ENCODE assay signal across 14 mouse cellular contexts in the genomic region with DNA sequence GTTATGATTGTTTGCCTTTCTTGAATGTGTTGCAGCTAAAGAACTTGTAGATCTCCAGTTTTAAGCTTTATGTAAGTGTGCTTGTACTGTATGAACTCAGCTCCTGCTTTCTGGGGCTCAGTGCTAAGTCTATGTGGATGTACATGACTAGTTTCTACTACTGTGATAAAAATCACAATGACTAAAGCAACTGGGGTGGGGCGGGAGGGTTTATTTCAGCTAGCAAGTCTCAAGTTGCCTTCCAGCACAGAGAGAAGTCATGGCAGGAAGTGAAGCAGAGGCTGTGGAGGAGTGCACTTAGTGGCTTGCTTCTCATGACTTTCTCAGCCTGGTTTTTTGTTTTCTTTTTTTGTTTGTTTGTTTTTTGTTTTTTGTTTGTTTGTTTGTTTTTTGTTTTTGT.
"Had no signal": no experiment of that assay in that cellular context is flagged by ENCODE, and none has a peak within 500 bp of the region (broad histone marks: within the 10 kb centered on the region; RNA-seq: fewer than 3 reads in every experiment).

No protein-coding gene starts in this region.

- H3K4me1 ChIP-seq: limb, embryonic 12.5 days; liver, embryonic 13.5 days; midbrain, embryonic 13.5 days; neural tube, embryonic 12.5 days had no signal

- H3K27me3 ChIP-seq: limb, embryonic 12.5 days; liver, embryonic 13.5 days; midbrain, embryonic 13.5 days; neural tube, embryonic 12.5 days had no signal

- H3K9me3 ChIP-seq: limb, embryonic 12.5 days; liver, embryonic 13.5 days; midbrain, embryonic 13.5 days; neural tube, embryonic 12.5 days had no signal

- DNase-seq: kidney, postnatal 36 days; layer of hippocampus, adult 9-11 months; layer of hippocampus, postnatal 36 days; liver; liver, embryonic 13.5 days; lung, adult 18-20 months; retina, postnatal 1 day; right cerebral cortex, postnatal 4 days; spleen, adult 18-20 months; thymus, adult 2 months; thymus, postnatal 25 days had no signal

- ATAC-seq: midbrain, embryonic 13.5 days had no signal

- H3K27ac ChIP-seq: limb, embryonic 12.5 days; liver, embryonic 13.5 days; midbrain, embryonic 13.5 days; neural tube, embryonic 12.5 days had no signal

- H3K4me3 ChIP-seq: limb, embryonic 12.5 days; liver, embryonic 13.5 days; midbrain, embryonic 13.5 days; neural tube, embryonic 12.5 days had no signal

- H3K9ac ChIP-seq: limb, embryonic 12.5 days; liver, embryonic 13.5 days; midbrain, embryonic 13.5 days; neural tube, embryonic 12.5 days had no signal

- H3K4me2 ChIP-seq: limb, embryonic 12.5 days; liver, embryonic 13.5 days; midbrain, embryonic 13.5 days; neural tube, embryonic 12.5 days had no signal
